Mouse (Mus musculus) small intestine, adult 2 months (tissue): ENCODE results near the gene Cdh22.

Experiments used
- CTCF ChIP-seq: fragments of 200-500 bp; IDR thresholded peaks from 2 replicates; pipeline ENCODE4 v1.5.1; 2012; ENCODE audit warnings: low read depth, mild to moderate bottlenecking, control low read depth, inconsistent platforms, low read length, moderate library complexity, mixed read lengths; ENCODE audit not compliant: insufficient replicate concordance, insufficient read length; ENCODE audit errors: extremely low read depth
- POLR2A ChIP-seq: fragments of 200-500 bp; IDR thresholded peaks from 2 replicates; pipeline ENCODE4 v1.6.1; 2012; ENCODE audit warnings: low read depth, mild to moderate bottlenecking, control low read depth, inconsistent platforms, low read length, moderate library complexity

GRCm38 (mm10) chr2:165223837-165224236 is 10.8 kb downstream of the Cdh22 start:
- no peak for TF ChIP-seq POLR2A
- TF ChIP-seq CTCF, result no peak
